Mouse (Mus musculus): ENCODE results near the gene Phactr1.

- TF ChIP-seq BHLHE40 (IDR thresholded peaks at IDR 0.05; ENCODE audit: borderline replicate concordance, low read depth, low read length) (no peak), CTCF (IDR thresholded peaks at IDR 0.05 in 2 of 3, conservative IDR thresholded peaks at IDR 0.05 in 1 of 3; ENCODE audit: control insufficient read depth in 1 of 3, insufficient read depth in 1 of 3, low read depth in 2 of 3, low read length in 3 of 3, poor library complexity in 1 of 3, severe bottlenecking in 1 of 3) (no peak), EP300 (IDR thresholded peaks at IDR 0.05; ENCODE audit: low read depth in 1 of 2, low read length in 2 of 2) (no peak), KAT2A (conservative IDR thresholded peaks at IDR 0.05; ENCODE audit: low read depth, low read length) (no peak), HCFC1 (IDR thresholded peaks at IDR 0.05; ENCODE audit: low read depth, low read length) (no peak), TCF12 (IDR thresholded peaks at IDR 0.05; ENCODE audit: low read depth, low read length) (no peak), MAX (IDR thresholded peaks at IDR 0.05; ENCODE audit: low read length) (no peak), TAL1 (IDR thresholded peaks at IDR 0.05; ENCODE audit: low read length) (no peak), GABPA (IDR thresholded peaks at IDR 0.05; ENCODE audit: low read depth, low read length) (no peak), NELFE (IDR thresholded peaks at IDR 0.05; ENCODE audit: low read depth, low read length) (no peak), POLR2AphosphoS5 (IDR thresholded peaks at IDR 0.05; ENCODE audit: borderline replicate concordance, low read depth, low read length) (no peak), ELF1 (IDR thresholded peaks at IDR 0.05; ENCODE audit: low read depth, low read length) (no peak), POLR2A (IDR thresholded peaks at IDR 0.05; ENCODE audit: control insufficient read depth in 1 of 2, insufficient read depth in 1 of 2, low read depth in 1 of 2, low read length in 2 of 2, poor library complexity in 1 of 2) (no peak)
Measured at GRCm38 (mm10) chr13:42812762-42813161, 132.3 kb downstream of the Phactr1 start.
